Mouse (Mus musculus): ENCODE measurements around the gene Dis3. TPM values are rescaled to one million over a fixed set of nuclear protein-coding genes. Genes with fewer than 3 reads are reported as not detected.
"Not testable (repeated sequence)": the region's sequence is repeated elsewhere in the genome, so short reads cannot be mapped to it uniquely, and the experiment has no call there.

Gene Dis3
- total RNA-seq, 2 experiments from 2014 or later, result 17.9 to 20.0 TPM

DNA sequence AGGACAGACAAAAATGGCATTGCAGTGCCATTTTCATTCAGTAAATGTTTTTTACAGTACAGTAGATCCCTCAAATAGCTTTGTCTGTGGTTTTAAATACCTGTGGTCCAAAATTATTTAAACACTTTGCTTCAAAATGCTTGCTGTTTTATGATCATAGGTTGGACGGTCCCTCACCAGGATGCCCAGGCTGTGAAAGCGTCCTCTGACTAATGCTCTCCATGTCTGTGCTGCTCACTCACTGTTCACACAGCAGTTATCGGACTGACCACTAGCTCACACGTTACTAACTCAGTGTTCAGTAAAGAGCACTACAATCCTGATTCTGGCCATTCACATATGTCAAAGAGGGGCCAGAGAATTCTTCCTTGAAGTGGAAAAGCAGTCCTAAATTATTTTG, 28.4 kb downstream of the Dis3 start:
- no peak for DNase-seq (ENCODE audit: low spot score in 2 of 2)

DNA sequence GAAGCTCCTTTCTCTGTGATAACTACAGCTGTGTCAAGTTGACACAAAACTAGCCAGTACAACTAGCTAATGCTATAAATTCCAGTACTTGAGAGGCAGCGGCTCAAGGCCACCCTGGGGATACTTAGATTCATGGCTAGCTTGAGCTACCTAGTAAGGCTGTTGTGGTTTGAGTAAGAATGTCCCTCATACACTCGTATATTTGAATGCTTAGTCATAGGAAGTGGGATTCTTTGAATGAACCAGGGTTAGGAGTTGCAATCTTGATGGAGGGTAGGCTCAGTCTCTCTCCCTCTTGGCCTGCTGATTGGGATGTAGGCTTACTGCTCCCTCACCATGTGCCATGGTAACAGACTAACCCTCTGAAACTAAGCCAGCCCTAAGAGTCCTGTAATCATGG, 36.5 kb downstream of the Dis3 start:
- DNase-seq (ENCODE audit: low spot score in 2 of 2), result no peak

DNA sequence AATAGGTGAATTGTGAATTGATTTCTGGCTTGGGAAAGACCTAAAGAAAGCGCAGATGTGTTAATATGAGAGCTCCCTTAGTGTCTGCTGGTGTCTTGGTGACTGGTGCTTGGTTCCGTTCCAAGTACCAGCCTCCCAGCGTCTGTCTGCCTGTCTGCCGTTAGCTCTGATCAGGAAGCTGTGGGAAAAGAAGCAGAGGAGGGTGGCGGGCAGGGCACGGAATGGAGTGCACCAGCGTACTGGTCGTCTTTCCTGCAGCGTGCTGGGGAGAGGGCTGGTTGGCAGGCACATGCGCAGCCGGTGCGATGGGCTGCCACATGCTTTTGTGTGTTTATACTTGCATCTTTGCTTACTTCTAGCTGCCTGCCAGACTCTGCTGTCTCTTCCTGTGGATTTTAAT, 39.0 kb downstream of the Dis3 start:
- peak in 1 of 2 experiments; percentile 32 for DNase-seq (ENCODE audit: low spot score in 2 of 2)

DNA sequence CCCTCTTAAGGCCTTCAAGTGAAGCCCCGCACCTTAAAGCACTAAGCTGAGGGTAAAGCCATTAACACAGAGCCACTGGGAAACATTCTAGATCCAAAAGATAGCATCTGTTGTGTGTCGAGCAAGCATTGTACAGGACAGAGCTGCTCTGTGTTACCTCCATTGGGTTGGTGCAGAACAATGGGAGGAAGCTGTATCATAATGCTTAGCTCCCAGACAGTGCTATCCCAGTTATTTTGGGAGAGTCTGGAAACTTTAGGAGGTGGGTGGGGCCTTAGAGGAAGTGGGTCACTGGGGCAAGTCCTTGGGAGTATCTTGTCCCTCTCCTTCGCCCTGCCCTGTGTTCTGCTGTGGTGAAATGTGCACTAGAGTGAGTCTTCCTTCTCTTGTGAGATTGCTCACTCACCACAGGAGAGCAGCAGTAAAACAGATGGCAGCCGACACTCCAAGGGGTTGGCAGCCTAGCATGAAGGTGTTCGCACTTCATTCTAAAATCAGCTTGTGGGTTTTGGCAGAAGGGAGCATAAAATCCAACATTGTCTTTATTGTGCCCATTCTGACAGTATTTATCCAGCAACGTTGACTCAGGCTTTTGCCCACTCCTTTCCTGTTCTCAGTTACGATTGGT, 40.5 kb downstream of the Dis3 start:
- peak; percentile 26 to 44 for DNase-seq (ENCODE audit: low spot score in 2 of 2)

DNA sequence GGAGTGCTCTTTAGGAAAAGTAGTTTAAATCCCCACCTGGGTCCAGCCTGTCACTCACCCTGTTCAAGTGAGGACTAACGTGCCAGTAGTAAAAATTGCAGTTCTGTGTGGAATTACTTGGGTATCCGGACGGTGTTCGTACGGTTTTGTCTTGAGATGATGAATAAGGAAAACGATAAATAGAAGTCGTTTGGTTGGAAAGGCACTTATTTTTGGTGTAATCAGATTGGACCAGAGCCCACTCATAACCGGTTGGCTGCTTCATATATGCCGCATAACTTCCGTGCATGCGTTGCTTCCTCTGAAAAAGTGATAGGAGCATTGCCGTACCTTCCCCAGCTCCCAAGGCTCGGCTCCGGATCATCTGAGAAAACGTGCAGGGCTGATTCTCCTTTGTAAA, 52.8 kb downstream of the Dis3 start:
- no peak for DNase-seq (ENCODE audit: low spot score in 2 of 2)

DNA sequence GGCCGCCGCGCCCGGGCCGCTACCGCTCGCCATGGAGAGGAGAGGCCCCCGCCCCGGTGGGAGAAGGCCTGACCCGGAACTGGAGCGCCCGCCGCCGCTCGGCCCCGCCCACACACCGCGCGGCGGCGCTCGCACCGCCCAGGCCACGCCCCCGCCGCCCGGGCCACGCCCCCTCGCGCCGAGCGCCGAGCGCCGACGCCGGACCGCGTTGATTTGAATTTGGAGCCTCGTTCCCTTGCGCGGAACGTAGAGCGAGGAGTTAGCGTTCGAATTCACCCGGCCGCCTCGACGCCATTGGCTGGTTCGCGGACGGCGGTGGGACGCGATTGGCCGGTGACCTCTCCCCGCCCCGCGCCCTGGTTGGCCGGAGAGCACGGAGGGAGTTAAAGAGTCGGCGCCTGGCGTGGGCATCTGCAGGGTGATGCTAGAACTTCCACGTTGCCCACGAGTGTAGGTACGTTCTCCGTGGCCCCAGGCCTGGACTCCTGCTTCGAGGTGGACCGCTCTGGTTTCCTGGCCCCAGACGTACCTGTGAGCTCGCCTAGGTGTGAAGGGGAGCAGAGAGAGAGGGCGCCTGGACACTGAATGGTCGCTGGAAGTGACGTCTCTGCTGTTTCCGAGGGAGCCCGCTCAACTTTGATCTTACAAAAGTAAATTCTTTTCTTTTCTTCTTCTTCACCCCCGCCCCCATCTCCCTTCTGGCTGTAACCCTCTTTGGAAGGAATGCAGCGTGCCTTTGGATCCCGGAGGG, 53.4 kb downstream of the Dis3 start, which contains the start of the genes Mzt1 and Bora:
TSS of gene Mzt1 (minus strand) at position 104 of the 751 bp plus-strand sequence.
TSS of gene Bora (plus strand) at position 192 of the 751 bp plus-strand sequence.
- DNase-seq (ENCODE audit: low spot score in 2 of 2), result peak; percentile 88 to 95

DNA sequence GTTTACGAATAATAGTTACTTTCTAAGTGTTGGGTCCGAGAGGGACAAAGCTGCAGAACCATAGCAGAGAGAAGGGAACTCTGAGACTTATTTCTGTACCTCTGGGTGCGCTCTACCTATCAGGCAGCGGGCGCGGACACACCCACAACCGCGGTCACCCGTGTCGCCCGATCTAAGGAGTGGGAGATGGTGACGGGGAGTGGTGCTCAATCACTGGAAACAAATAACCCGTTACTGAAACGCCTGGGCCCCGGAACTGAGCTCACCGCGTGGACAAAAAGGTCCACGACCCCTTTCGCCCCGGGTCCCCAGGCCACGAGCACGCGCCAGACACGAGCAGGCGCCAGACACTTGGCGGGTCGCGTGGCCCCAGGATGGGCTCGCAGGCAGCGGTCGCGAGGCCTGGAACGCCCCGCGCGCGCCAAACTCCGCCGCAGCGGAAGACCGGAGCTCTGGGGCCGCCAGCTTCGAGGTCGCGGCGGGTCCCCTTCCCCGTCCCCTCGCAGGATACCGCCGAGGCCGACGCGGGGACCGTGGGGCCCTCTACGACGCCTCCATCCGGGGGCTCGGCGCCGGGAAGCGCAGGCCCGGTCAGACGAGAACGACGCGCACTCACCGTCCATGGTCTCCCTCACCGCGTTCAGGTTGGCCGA, 54.1 kb downstream of the Dis3 start:
- DNase-seq (ENCODE audit: low spot score in 2 of 2), result no peak

DNA sequence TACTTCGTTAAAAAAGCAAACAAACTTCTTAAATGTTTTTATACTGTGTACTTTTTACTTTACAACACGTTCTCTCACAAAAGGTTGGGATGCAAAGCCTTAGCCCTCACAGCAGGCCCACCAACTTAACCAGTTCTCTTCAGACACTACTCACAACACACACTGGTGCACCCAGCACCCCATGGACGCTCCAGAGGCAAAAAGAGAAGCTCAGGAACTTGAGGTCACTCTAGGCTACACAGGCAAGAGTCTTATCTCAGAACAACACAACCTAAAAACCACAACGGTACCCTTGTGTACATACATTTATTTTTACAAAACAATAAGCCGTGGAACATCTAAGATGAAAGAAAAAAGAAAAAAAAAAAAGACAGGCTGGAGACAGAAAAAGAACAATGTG, 54.9 kb downstream of the Dis3 start:
- DNase-seq (ENCODE audit: low spot score in 2 of 2), result no peak

DNA sequence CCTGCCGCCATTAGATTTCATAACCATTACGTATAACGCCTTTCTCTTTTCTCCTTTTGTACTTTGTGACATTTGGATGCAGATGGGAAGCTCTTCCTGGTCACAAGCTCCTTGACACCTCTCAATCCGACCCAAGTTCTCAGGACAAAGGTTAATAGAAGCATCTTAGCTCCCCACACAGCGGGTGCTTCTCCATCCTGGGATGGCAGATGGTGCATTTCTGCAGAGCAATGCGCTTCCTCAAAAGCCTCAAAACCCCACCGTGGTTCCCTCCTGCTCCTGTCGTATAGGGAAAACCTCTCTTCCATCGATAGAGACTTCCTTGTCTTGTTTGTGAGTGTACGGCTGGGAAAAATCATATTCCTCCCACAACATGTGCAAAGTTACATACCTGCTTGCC, 55.5 kb downstream of the Dis3 start:
- no peak for DNase-seq (ENCODE audit: low spot score in 2 of 2)

DNA sequence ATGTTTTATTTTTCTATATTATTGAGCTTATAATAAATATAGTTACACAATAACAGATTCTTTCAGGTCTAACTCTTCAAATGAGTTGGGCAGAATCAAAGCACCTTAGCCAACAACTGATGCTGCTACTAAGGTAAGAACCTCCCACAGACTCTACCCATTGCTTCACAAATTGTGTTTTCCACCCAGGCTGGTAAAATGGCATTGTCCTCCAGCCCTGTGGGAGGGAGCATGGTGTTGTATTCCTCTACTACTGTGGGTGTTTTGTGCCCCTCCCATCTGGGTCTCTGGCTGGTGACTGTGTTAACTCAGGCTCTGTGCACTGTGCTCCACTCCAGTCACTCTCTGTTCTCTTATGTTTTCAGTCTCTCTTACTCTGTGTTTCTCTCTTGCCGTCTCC, 56.1 kb downstream of the Dis3 start:
- DNase-seq (ENCODE audit: low spot score in 2 of 2), result no peak

DNA sequence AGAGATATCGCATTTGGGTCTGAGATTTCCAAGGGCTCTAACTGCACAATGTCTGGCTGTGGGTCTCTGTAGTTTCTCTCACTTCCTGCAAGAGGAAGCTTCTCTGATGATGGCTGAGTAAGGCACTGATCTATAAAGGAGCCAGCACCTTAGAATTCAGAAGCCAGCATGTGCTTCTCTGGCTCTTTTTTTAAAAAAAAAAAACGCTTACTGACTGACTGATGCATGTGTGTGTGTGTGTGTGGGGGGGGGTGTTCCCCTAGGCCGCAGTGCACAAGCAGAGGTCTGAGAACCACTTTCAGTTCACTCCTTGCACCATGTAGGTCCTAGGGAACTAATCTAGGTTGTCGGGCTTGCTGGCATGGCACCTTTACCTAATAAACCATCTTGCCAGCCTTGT, 58.2 kb downstream of the Dis3 start:
- DNase-seq (ENCODE audit: low spot score in 2 of 2), result no peak

DNA sequence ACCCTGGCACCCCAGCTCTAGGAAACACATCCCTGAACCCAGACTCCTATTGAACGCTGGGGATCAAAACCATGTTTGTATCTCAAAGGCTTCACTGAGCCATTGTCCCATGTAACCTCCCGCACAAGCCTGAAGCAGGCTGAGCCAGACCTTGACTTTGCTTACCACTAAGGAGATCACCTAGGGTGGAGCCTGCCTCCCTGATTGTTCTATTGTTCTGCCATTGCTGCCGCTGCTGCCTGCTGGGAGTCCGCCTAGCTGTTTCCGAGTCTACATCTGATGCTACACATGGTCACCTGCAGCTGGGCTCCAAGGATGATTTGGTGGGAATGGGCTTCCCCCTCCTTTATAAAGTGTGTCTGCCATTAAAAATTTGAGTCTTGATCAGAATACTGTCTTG, 60.3 kb downstream of the Dis3 start:
- DNase-seq (ENCODE audit: low spot score in 2 of 2), result not testable (repeated sequence)

DNA sequence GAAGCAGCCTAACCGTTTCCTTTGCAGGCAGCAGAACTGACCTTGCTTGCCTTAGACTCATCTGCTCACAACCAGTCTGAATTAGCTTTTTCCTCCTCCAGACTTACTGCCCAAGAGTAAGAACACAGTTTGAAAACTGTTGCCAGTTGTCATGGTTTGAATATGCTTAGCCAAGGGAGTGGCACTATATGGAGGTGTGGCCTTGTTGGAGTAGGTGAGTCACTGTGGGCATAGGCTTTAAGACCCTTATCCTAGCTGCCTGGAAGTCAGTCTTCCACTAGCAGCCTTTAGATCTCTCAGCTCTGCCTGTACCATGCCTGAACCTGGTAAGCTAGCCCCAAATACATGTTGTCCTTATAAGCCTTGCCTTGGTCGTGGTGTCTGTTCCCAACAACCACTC, 61.9 kb downstream of the Dis3 start:
- no peak for DNase-seq (ENCODE audit: low spot score in 2 of 2)

DNA sequence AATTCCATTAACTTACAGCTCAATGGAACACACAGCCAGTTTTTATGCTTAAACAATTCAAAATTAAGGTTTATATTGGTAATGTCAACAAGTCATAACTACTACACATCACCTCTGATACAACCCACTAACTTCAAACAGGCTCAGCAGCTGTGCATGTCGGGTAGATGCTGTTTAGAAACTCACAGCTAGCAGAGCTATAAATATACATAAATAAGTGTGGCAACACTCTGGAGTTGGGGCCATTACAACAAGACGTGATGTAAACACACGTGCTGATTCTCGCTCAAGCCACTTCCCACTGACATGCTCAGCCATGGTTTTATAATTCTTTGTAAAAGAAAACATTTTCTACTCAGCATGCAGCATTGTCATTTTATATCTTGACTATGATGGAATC, 63.5 kb downstream of the Dis3 start:
- DNase-seq (ENCODE audit: low spot score in 2 of 2), result no peak

DNA sequence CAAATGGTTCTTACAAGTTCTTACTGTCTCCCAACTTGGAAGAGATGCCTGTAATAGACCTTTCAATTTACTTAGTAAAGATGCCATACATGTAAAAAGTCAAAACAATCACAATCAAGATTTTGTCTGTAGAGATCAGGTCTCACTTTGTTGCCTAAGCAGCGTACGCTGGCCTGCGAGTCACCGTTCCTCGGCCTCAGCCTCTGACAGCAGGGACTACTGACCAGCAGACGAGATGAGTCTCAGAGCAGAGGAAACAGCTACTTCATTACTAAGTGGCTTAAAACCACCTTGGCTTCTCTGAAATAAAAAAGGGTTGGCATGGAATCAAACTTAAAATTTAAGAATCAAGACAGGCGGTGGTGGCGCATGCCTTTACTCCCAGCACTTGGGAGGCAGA, 64.7 kb downstream of the Dis3 start:
- not testable (repeated sequence) for DNase-seq (ENCODE audit: low spot score in 2 of 2)

DNA sequence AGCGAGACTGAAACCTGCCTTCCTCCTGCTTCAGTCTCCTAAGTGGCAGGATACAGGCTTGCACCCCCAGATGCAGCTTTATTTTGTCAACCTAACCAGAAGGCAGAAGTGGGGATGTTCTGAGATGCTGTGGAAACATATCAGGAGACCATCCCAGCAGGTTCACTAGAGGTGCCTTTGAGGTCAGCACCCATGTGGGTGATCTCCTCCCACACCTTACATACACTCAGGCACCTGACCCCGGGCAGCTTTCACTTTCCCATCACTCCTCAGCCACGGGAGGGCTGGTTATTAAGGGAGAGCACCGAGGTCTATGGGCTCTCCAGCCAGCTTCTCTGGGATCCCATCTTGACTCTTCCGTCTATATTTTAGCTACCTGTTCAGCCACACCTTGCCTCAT, 67.0 kb downstream of the Dis3 start:
- no peak for DNase-seq (ENCODE audit: low spot score in 2 of 2)

DNA sequence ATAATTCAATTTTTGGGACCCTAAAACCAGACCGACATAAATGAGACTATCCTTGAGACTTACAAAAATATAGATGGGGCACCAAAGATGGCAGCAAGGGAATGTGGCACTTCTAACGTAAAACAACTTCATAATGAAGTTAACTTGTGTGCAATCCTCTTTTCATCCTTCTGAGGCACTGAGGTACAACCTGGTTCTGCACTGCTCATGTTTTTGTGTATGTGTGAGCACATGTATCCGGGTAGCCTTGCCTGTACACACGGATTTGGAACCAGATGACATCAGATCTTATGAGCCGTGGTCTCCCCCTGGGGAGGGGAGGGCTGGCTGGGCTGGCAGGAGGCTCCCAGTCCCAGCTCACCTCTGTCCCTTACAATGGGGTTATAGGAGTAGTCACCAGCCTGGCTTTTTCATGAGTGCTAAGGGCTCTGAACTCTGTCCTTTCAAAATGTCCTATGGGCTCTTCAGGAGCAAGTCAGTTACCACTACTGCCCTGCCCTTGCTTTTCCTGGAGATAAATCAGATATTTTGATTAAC, 68.2 kb downstream of the Dis3 start:
- no peak for DNase-seq (ENCODE audit: low spot score in 2 of 2)

DNA sequence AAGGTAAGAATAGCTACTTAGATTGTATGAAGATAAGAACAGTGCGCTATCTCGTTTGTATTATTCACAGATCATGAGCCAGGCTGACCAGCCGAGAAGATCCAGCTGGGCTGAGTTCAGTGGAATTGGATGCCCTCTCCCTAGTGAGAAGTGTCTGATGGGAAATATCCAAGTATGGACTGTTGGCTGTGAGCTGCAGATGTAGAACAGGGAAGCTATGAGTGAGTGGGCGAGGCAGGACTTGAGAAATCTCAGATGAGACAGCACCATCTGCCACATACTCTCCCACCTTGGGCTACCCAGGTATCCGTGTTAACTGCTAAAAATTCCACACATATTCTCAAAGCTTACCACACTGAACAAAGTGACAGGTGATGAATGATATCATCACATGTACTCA, 69.6 kb downstream of the Dis3 start:
- no peak for DNase-seq (ENCODE audit: low spot score in 2 of 2)

Measured in left cerebral cortex, adult 18-20 months (tissue).